Mouse (Mus musculus): ENCODE data around the gene Hhat.

Hhat gene

DNA sequence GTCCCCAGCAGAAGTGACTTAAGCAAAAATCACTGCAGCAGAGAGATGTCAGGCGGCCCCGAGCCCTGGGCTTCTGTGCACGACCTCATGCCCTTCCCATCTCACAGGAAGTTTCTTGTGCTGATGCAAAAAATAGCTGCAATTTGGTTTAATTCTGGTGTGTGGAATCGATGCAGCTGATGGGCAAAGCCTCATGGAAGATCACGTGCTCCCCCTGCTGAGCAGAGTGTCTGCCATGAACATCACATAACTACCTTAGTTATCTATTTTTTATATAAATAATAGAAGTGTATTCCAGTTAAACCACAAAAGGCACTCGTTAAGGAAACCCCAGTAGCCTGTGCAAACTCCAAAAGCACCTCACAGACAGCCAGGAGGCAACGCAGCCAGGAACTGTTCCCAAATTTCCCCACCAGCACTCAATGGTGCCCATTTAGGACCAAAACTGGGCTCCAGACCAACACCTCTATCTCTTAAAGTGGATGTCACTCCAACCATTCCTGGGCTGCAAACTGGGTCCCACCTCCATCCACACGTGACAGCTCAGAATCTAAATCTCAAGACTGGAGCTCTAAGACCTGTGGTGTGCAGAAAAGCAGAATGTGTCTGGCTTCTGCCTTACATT lies 118.9 kb downstream of the Hhat start:
- DNase-seq (ENCODE audit: low spot score), result no peak

DNA sequence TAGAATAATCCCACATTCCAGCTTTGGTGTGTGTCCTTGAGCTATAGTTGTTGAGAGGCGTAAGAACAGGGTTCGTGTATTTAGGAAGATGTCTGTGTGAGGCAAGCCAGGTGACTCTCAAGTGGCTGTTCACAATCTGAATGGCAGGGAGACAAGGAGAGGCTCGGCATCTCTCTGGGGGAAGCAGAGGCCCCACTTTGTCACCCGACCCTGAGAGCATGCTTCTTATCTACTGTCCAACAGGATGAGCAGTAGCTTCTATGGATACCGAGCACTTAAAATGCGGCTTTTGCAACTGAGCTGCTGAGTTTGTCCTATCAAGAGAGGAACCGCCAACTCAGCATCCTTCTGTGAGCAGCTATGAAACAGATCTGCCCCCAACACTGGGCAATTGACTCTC lies 120.4 kb downstream of the Hhat start:
- no peak for DNase-seq (ENCODE audit: low spot score)

DNA sequence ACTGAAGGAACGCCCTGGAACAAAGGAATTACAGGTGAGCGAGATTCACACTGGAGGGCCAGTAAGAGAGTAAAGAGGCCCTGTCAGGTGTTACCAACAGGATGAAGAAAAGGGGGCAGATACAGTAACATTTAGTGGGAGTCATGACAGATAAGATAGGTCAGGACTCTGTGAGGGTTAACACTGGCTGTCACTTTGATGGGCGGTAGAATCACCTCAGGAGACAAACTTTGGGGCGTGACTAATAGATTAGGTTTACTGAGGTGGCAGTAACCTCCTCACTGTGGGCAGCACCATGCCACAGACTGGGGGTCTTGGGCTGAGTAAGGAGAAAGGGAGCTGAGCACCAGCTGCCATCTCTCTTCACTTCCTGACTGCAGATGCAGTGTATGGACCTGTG lies 121.0 kb downstream of the Hhat start:
- no peak for DNase-seq (ENCODE audit: low spot score)

DNA sequence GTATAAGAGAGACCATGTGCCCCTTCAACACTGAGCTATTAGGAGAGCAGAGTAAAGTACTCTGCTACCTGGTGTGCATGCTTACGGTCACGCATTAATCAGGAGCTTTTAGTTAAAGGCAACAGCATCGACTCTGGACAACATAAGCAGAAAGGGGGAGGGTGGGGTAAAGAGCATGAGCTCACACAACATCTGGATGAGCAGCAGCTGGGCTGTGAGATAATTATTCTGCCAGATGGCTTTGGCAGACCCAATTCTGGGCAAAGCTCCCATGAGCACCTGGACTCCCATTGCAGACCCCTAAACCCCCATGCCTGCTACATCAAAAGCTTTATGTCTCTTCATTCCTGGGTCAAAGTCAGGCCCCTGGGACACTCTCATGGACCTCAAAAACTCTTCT lies 121.8 kb downstream of the Hhat start:
- DNase-seq (ENCODE audit: low spot score), result no peak

DNA sequence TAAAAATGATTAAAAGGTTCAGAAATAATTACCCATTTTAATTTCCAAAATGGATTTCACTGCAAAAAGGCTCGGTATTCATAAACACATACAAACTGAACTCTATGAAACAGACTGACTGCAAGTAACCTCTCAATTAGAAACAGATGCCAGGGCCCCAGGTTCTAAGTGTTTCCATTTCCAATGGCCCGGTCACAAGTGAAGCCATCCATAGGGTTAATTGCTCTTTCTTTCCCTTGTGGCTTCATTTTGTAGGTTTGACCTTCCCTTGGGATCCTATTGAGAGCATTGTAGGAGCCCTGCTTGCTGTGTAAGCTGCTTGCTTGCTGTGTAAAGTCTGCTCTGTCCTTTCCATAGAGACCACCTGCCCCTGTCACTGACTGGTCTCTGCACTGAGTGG lies 123.7 kb downstream of the Hhat start:
- DNase-seq (ENCODE audit: low spot score), result no peak

DNA sequence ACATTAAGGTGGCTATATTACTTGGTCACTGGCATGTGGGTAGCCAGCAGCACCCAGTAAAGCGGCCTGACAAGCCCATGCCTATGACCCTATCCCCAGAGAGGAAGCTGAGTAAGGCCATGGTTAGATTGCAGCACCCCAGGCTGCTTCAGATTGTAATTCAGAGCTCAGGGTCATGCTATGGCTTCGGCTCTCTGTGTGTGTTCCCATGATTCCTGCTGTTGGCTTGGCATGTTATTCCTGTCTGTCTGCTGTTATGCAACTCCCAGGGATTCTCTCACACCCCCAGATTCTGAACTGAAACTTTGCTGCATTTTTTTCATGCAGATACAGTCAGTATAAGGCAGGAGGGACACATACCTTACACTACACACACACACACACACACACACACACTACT lies 128.9 kb downstream of the Hhat start:
- DNase-seq (ENCODE audit: low spot score), result no peak

DNA sequence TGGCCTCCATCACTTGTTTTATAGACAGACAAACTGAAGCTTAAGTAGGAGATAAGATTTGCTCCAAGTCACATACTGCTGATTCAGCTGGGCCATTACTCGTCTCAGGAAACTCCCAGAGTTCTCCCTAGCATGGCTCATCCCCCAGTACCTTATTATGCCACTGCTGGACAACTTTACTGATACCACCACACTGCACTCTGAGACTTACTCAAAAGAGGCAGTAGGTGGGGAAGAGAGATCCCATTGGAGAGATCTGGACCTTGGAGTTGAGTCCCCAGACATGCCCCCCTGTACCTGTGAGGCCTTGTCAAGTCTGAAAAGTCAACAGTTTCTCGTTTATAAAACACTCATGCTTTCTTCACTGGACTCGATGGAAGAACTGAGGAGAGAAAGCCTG lies 131.8 kb downstream of the Hhat start:
- no peak for DNase-seq (ENCODE audit: low spot score)

DNA sequence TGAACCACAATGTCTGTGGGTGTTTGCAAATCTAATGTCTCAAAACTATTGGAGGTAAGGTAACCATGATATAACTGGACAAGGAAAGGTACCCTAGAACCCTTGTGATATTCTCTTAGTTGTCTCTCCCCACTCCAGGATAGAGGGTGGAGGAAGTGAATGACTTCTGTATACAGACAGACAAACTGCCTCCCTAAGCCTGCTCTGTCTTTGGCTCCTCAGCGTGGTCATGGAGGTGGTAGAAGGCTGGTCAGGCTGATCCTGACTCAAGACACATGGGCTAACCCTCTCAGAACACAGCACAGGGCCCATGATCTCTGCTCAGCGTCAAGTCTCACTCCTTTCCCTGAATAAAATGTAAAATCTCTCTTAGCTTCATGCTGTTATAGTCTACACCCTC lies 149.2 kb downstream of the Hhat start:
- DNase-seq (ENCODE audit: low spot score), result no peak

DNA sequence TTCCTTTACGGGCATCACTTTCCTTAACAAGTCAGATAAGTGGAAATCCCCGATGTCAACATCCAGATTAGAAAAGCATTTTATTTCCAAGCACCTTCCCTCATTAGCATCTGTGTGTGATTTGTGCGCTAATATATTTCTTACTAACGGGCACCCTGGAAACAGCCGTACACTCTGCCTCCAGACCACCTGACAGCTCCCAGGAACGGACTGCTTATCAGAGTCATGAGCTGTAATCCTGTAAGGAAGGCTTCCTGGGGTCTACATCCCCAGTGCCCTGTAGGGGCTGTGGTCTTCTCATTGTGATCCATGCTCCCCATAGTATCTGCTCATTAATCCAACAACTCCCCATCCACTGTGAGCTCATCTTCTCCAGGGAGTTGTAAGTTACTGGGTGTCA lies 157.8 kb downstream of the Hhat start:
- DNase-seq (ENCODE audit: low spot score), result no peak

DNA sequence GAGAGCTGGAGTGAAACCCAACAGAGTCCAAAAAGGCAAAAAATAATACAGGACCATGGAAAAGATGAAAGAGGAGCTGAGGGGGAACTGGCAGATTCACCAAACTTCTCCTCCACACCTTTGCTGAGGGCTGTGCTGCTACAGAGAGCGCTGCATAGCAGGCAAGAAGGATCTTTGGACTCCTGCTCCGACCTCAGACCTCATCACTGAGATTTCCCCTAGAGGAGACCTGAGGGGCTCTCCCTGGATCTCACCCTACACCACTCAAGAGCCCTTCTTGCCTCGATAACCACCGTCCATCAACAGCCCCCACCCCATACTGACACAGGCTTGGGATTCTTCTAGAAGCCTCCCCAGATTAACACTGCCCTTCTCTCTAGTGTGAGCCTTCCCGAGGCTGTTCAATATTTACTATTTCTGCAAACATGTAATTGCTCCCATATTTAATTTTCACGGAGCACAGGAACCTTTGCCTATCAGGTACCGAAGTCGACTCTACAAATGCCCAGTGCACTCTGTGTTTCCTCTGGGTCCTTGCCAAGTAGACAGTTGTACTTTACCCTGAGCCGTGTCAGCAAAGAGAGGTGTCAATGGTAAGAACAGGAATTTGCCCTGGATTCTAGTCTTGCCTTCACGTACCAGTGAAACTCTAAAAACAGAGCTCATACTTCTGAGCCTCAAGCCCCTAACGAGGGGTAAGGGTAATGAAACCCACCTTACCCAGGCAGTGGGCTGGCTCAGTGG lies 158.9 kb downstream of the Hhat start:
- DNase-seq (ENCODE audit: low spot score), result no peak

DNA sequence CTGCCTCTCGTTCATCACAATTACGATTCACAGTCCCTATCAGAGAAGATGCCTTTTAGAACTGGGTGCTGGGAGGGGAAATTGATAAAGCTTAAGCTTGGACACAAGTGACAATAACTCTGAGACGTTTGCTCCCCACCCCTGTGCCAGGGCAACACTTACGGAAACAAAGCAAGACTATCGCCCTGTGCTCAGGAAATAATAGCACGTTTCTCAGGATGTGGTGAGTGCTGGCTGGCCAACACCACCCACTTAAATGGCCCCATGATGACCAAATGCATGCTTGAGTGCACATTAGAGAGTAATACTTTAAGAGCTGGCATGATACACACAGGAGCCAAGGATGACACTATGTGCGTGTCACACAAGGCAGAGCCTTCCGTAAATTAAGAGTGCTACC lies 164.1 kb downstream of the Hhat start:
- DNase-seq (ENCODE audit: low spot score), result no peak

DNA sequence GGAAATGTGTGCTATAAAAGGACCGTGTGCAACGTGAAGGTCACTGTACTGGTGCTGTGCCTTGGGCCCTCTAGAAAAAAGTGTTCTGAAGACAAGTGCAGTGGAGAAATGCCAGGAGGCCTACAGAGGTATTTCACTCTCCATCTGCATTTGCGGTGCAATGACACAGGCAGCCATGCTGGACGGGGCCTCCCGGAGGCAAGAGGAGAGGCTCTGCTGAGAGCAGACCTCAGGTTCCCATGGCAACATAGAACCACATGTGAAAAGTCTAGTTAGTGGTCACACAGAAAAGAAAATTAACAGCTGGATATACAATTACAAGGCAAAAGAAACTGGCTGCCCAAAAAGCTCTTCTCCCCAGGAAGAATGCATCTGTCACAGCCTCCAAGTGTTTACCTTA lies 166.6 kb downstream of the Hhat start:
- no peak for DNase-seq (ENCODE audit: low spot score)

DNA sequence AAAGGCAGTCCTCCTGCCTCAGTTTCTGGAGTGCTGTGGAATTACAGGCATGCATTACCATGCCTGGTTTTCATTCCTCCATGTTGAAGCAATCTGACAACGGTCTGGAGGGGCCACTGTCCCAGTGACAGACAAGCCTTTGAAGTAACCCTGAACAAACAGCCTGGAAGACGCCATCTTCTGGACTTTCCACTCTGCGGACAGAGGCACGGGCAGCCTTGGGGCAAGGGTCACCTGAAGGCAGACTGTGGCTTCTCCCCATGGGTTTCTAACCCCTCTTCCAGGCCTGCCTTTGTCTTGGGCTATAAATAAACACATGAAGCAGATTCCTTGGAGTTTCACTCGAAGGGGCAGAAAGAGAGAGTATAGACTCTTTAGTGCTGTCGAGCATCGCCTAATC lies 167.5 kb downstream of the Hhat start:
- DNase-seq (ENCODE audit: low spot score), result no peak

DNA sequence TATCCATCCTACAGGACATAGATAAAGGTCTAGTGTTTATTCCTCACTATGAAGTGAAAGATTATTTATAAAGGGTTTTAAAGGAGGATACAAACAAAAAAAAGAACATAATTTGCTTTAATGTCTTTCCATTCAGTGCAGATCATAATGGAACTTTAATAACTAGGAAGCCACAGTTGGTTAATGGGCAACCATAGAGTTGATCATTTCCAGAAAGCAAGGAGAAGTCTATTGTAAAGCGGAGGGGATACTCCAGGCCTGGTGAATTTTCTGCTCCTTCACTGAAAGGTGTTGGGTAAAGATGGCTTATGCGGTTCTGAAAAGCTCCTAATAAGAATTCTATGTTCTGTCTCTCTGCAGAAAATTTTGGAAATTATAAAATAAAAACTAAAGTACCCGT lies 169.8 kb downstream of the Hhat start:
- DNase-seq (ENCODE audit: low spot score), result no peak

DNA sequence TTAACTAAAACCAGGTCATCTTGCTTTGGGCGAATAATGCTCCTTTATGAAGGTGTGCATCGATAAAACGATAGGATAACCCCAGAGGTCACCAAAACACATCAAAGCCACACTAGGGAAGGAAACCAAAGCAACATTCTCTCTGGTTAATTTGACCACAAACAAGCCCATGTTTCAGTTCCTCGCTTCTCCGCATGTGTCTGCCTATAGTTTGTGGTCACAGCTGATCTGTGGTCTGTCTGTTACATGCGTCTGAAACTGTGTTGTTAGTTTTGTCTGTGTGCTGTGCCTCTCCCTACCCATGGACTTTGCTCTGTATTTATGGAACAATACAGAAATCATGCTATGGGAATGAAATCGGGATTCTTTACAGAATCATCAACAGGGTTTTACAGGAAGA lies 171.3 kb downstream of the Hhat start:
- DNase-seq (ENCODE audit: low spot score), result no peak

DNA sequence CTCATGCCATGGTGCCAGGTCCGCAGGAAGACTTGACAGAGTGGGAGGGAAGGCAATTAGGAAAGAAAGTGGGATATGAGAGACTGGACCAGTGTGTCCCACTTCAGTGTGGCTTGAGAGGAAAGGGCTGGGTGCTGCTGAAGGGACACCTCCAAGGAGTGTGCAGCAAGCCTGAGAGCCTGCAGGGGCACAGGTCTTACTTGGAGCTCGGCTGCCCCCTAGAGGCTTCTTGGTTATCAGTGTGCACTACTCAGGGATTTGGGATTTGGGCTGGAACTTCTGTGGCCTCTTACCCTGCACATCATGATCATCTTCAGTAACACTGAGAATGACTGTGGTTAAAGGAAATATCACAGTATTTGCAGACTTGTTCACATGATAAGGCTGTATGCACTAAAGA lies 172.6 kb downstream of the Hhat start:
- DNase-seq (ENCODE audit: low spot score), result peak; percentile 53

DNA sequence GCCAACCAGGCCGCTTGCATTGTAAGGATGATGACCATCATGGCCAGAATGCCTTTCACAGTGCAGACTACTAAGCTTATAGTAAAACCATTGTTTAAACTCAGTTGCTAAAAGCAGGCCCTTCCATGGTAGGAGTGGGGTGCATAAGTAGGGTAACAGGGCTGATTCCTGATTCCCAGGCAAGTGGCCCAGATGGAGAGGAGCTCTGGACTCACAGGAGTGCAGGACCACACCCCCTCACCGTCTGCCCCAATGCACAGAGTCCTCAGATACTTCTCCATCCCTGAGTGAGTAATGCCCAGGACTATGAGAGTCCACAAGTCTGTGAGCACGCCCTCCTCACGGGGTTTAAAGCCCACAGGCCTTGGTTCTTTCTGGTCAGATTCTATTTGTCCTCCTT lies 175.6 kb downstream of the Hhat start:
- no peak for DNase-seq (ENCODE audit: low spot score)

DNA sequence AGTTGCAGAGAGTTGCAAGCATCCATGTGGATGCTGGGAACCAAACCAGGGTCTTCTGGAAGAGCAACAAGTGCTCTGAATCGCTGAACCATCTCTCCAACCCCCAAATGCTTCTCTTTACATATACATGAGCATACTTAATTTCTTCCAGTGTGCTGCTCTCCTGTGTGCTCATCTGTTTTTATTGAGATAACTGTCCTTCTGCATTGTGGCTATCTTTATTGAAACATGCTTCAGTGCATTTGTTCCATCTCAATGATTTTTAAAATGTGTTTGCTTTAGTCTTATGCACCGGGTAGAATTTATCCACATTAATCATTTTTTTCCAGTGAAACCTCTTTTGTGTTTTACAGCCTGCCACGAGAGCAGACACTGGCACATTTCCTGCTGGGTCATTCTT lies 177.5 kb downstream of the Hhat start:
- DNase-seq (ENCODE audit: low spot score), result no peak

DNA sequence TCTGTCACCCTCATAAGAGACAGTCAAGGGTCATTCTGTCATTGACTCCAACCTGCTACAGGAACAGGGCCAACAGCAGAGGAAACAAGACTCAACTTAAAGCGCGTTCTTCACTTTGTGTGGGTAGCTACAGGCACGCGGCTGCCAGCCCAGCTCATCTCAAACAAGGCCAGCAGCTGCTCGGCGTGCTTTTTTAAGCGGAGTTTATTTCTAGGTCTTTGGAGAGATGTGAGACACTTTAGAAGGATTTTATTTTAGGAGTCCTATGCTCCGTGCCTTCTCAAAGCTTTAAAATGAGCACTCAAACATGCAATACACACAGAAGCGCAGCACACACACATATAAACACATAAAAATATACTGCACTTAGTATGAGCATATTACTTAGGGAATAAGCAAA lies 183.6 kb downstream of the Hhat start:
- DNase-seq (ENCODE audit: low spot score), result no peak

DNA sequence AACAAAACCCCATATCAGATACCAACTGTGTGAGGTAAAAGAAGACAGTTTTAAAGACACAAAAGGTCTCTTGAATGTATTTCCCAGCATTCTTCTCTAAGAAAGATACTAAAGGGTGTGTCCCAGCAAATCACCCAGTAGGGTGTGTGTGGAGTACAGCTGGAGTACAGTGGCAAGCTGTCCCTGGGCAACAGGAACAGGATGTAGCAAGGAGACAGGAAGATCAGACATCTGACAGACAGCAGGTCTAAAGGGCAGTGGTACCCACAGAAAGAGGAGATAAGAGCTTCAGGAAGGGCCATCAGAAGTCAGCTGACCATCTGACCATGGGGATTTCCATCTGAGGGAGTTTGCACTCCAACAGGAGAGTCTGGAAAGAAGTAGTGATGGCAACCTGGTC lies 185.7 kb downstream of the Hhat start:
- DNase-seq (ENCODE audit: low spot score), result no peak

DNA sequence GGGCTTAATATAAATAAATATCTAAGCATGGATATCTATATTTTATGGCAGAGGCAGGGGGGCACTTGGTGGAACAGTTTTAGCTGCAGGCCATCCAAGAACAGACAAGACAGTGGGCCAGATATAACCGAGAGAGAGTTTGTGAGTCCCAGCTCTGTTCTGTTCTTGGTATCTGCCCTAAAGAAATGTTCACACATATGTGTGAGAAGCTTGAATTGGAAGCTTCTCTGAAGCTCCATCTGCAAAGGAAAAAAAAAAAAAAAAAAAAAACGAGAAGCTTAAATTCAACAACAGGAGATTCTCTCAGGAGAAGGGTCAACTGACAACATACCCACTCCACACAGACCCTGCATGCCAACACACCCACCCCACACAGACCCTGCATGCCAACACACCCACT lies 188.1 kb downstream of the Hhat start:
- DNase-seq (ENCODE audit: low spot score), result no peak

DNA sequence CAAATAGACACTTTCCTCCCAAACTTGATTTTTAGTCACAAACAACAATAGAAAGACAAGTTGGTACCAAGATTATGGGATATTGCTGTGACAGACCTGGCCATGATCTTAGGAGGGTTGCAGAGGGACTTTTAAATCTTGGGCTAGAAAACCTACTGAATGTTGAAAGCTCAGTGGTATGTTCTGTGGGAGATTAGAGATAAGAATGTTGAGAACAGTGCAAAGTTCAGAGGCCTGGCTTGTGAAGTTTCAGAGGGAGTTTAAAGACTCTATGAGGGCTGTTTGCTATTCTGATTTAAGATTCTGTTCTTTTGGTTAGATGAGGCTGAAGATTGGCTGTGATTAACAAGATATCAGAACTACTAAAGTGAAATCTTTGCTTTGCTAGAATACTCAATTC lies 206.3 kb downstream of the Hhat start:
- no peak for DNase-seq (ENCODE audit: low spot score)

DNA sequence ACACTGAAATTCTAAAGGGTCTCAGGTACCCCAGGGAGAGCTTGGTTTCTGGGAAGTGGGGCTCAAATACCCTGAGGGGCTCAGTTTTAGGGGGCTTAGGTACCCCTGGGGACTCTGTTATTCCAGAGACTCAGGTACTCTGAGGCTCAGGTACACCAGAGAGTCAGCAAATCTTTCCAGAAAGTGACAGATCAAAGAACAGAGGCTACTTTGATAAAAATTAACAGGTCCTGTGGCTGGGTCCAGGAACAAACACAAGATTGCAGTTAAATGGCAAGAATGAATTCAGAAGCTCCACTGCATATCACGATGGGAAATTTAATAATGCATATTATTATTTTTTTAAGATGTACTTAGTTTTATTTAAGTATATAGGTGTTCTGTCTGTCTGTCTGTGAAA lies 211.7 kb downstream of the Hhat start:
- DNase-seq (ENCODE audit: low spot score), result no peak

DNA sequence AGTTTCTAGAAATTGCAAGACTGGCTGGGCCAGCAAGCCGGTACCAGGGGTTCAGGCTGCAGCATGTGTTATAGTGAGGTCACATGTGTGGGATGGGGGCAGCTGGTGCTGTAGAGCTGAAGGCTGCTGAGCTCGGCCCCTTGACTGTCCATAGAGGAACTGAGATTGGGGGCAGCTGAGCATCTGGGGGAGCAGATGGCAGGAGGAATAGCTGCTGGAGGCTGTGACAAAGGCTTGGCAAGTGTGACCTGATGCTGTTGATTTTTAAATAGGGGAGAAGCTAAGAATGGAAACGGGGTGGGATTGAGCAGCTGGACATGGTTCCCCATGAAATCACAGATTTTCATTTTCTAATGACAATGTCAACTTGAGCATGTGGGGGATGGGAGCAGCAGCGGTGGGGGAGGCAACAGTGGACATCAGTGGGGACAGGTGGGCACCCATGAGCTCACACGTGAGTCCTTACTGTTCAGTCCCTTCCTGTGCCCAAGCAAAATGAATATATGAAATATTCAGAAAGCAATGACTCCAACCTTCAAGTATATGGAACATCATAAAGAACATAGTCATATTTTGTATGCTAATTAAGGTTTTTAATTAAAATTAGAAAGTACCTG lies 212.9 kb downstream of the Hhat start:
- no peak for DNase-seq (ENCODE audit: low spot score)
